Mouse (Mus musculus): ENCODE data around the gene Irx5. TPM values are rescaled to one million over a fixed set of nuclear protein-coding genes. Genes with fewer than 3 reads are reported as not detected.

Gene Irx5
- polyA plus RNA-seq, 2 experiments: 0.04 TPM; not detected in 1

DNA sequence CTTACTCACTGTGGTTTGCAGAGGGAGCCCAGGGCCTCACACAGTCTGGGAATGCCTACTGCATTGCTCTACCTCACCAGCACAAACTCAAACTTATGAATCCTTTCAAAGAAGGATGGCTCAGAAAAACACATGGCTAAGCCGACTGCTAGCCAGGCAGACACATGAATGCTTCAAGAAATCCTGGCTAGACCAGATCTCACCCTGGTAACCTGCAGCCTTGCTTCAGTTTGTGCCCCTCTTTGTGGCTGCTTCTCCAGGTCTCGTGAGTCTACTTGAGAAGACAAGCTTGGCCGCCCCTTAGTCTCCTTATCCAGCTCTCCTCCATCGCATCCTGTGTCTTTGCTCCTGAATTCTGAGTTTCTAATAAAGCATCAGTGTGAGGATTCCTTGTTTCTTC lies 13.9 kb upstream of the Irx5 start:
- ATAC-seq (ENCODE audit: insufficient read depth) (no peak), DNase-seq (ENCODE audit: low read depth in 3 of 3, low spot score in 3 of 3) (no peak)
- Histone ChIP-seq H3K4me2 (ENCODE audit: low read depth) (no peak overlapping the region), H3K4me3 (ENCODE audit: insufficient read depth in 1 of 2, low read depth in 2 of 2, low read length in 2 of 2) (no peak overlapping the region), H3K9me3 (ENCODE audit: control insufficient read depth, low read length) (no peaks in the 10 kb centered on the region), H3K27ac (no peak overlapping the region), H3K36me3 (replicated peaks; ENCODE audit: control insufficient read depth, insufficient read depth, low read depth) (no peaks in the 10 kb centered on the region), H3K27me3 (ENCODE audit: control insufficient read depth, insufficient read depth, low read length) (no peaks in the 10 kb centered on the region), H3K9ac (replicated peaks) (no peak overlapping the region), H3K4me1 (replicated peaks; ENCODE audit: control insufficient read depth in 2 of 2, insufficient read depth in 2 of 2, low read length in 1 of 2) (no peaks in the 10 kb centered on the region)
- WGBS (ENCODE audit: insufficient replicate concordance): 66% methylated on average over 4 of the region's 4 CpGs
- TF ChIP-seq CTCF (IDR thresholded peaks at IDR 0.05; ENCODE audit: low read depth) (no peak), EP300 (IDR thresholded peaks at IDR 0.05; ENCODE audit: low read depth) (no peak)

DNA sequence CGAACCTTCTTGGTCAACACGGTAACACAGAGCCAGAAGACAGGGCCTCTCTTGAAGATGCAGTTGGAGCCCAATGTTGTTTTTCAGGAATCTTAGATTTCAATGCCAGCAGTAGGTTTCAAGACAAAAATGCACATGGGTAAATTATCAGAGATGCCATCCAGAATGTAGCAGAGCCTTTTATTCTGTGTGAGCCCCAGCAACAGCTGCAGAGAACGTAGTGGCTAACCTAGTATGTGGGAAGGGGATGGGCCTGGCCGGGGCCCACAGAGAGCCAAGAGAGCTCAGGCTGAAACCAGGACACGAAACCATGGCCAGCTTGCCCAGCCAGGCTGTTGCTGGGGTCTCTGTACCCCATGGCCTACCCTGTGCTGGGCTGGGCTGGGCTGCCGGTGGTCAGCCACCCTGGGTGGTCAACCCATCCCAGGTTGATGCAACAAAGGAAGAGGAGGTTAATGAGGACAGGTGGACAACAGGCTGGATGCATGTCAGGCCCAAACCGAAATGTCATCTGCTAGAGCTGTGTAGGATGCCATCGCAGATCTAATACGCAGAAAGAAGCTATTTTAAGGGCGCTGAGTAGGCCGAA lies 7.4 kb upstream of the Irx5 start:
- Histone ChIP-seq H3K27me3 (ENCODE audit: control insufficient read depth, insufficient read depth, low read length) (peaks cover 2% of the 10 kb centered on the region; the same call in 1 of the 2 replicates), H3K4me1 (replicated peaks; ENCODE audit: control insufficient read depth in 2 of 2, insufficient read depth in 2 of 2, low read length in 1 of 2) (peaks cover 2 to 6% of the 10 kb centered on the region in 2 experiments; a peak in 3 of 4 replicates), H3K27ac (no peak overlapping the region), H3K9ac (replicated peaks) (no peak overlapping the region), H3K4me2 (ENCODE audit: low read depth) (no peak overlapping the region), H3K36me3 (replicated peaks; ENCODE audit: control insufficient read depth, insufficient read depth, low read depth) (no peaks in the 10 kb centered on the region), H3K9me3 (ENCODE audit: control insufficient read depth, low read length) (no peaks in the 10 kb centered on the region), H3K4me3 (ENCODE audit: insufficient read depth in 1 of 2, low read depth in 2 of 2, low read length in 2 of 2) (no peak overlapping the region)
- ATAC-seq (ENCODE audit: insufficient read depth) (no peak), DNase-seq (ENCODE audit: low read depth in 3 of 3, low spot score in 3 of 3) (no peak)
- no peak for TF ChIP-seq CTCF (IDR thresholded peaks at IDR 0.05; ENCODE audit: low read depth)
- WGBS (ENCODE audit: insufficient replicate concordance): 80% methylated on average over 11 of the region's 11 CpGs

DNA sequence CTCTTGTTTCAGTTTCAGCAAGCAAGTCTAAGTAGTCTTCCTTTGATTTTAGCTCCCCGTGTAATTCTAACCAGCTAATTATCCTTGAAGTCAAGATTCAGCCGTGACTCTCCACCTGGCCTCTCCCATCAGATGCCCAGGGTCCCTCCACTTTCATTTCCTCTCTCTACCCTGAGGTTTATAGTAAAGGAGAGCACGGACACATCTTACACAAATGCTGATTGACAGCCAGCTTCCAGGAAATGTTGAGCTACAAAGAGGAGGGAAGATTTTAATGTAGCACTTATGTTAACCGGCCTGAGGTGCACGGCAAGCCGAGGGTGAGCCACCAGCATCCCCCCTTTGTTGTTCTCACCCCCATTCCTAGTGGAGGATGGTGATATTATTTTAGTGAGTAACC lies 4.0 kb upstream of the Irx5 start:
- ATAC-seq (ENCODE audit: insufficient read depth): no peak
- no peaks in the 10 kb centered on the region for H3K36me3 ChIP-seq (replicated peaks; ENCODE audit: control insufficient read depth, insufficient read depth, low read depth)
- H3K9me3 ChIP-seq (ENCODE audit: control insufficient read depth, low read length): no peaks in the 10 kb centered on the region
- TF ChIP-seq EP300 (IDR thresholded peaks at IDR 0.05; ENCODE audit: low read depth) (no peak), CTCF (IDR thresholded peaks at IDR 0.05; ENCODE audit: low read depth) (no peak)
- 49% methylated on average over 6 of the region's 6 CpGs for WGBS (ENCODE audit: insufficient replicate concordance)
- H3K4me2 ChIP-seq (ENCODE audit: low read depth): 0 out of 2 replicates have a peak overlapping the region, but pooled peaks have one; percentile 89
- H3K4me1 ChIP-seq (replicated peaks; ENCODE audit: control insufficient read depth in 2 of 2, insufficient read depth in 2 of 2, low read length in 1 of 2): peaks cover 4 to 6% of the 10 kb centered on the region in 2 experiments
- no peak overlapping the region for H3K4me3 ChIP-seq (ENCODE audit: insufficient read depth in 1 of 2, low read depth in 2 of 2, low read length in 2 of 2)
- H3K9ac ChIP-seq (replicated peaks): no peak overlapping the region
- H3K27ac ChIP-seq: no peak overlapping the region
- DNase-seq (ENCODE audit: low read depth in 3 of 3, low spot score in 3 of 3): no peak
- peaks cover 25% of the 10 kb centered on the region for H3K27me3 ChIP-seq (ENCODE audit: control insufficient read depth, insufficient read depth, low read length)

DNA sequence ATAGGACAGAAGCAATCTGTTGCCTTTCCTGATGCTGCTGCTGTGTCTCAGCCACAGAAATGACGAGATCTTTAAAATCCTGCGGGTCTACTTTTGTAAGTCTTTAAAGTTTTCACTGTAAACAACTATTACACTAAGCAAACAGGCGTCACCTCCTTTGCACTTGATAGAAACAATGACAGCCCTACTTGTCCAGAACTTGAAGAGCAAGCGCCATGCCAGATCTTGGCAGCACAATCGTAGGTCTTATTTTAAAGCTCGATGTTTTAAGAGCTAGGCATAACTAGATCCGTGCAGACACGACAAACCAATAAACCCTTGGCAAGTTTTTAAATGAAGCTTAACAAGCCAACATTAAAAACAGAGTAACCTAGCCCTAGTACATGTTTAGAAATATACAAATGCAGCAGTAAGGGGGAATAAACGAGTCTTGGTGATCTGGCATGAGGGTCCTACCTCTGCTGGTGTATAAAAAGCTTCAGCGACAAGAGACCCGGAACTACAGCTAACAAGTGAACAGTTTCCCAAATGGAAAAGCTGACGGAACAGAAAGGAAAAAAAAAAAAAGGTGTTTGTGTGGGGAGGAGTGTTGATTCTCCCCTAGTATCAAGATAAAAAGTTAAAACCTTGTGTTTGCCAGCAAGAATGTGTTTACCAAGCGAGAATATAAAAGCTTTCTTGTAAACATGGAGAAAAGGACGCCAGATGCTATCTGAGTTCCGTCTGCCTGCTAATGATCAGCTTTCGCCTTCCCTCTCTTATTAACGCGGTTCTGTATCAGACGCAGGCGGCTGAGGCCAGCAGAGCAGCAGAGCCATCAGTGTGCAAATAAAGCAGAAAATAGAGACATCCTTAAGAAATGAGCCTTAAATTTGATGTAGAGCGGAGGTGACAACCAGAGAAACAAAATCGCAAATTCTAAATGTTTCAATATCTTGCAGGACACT lies 2.6 kb upstream of the Irx5 start:
- peak in 1 of 3 experiments; percentile 37 for DNase-seq (ENCODE audit: low read depth in 3 of 3, low spot score in 3 of 3)
- Histone ChIP-seq H3K36me3 (replicated peaks; ENCODE audit: control insufficient read depth, insufficient read depth, low read depth) (no peaks in the 10 kb centered on the region), H3K27ac (no peak overlapping the region), H3K4me1 (replicated peaks; ENCODE audit: control insufficient read depth in 2 of 2, insufficient read depth in 2 of 2, low read length in 1 of 2) (peaks cover 4 to 6% of the 10 kb centered on the region in 2 experiments), H3K27me3 (ENCODE audit: control insufficient read depth, insufficient read depth, low read length) (peaks cover 39% of the 10 kb centered on the region), H3K4me2 (ENCODE audit: low read depth) (peak overlapping the region; percentile 89), H3K9me3 (ENCODE audit: control insufficient read depth, low read length) (no peaks in the 10 kb centered on the region), H3K9ac (replicated peaks) (peak overlapping the region; percentile 70), H3K4me3 (ENCODE audit: insufficient read depth in 1 of 2, low read depth in 2 of 2, low read length in 2 of 2) (peak overlapping the region; percentile 68 to 69)
- WGBS (ENCODE audit: insufficient replicate concordance): 7% methylated on average over 22 of the region's 22 CpGs
- no peak for ATAC-seq (ENCODE audit: insufficient read depth)
- TF ChIP-seq CTCF (IDR thresholded peaks at IDR 0.05; ENCODE audit: low read depth) (no peak), EP300 (IDR thresholded peaks at IDR 0.05; ENCODE audit: low read depth) (no peak)

Data from liver, embryonic 14.5 days (tissue).